Mouse (Mus musculus): ENCODE data around the gene Kank1. TPM values are rescaled to one million over a fixed set of nuclear protein-coding genes. Genes with fewer than 3 reads are reported as not detected.

The Kank1 gene
- polyA plus RNA-seq, 1 experiment from 2014 or later, result 37.7 TPM

DNA sequence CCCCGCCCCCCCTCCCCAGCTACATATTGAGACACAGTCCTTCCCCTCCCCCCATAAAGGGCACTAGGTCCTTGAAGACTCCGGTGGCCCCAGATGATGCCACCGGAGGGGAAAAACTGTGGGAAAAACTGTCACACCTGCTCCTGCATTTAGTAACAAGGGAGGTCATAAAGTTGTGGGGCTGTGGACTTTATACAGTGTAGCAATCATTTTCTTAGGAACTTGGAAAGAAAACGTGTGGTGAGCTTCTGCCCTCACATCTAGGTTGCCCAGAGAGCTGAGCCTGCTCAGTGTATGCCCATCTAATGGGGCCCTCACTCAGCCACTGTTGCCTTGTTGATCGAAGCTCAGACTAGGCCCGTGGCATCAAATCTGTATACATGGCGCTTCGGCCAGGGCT is 9.3 kb downstream of the Kank1 start:
- Histone ChIP-seq H3K27me3 (ENCODE audit: control insufficient read depth, insufficient read depth, low read length) (no peaks in the 10 kb centered on the region), H3K27ac (ENCODE audit: low read length) (no peak overlapping the region), H3K9me3 (replicated peaks; ENCODE audit: control insufficient read depth, low read length) (no peaks in the 10 kb centered on the region), H3K9ac (ENCODE audit: low read length) (no peak overlapping the region), H3K36me3 (ENCODE audit: control insufficient read depth, insufficient read depth, low read length) (no peaks in the 10 kb centered on the region), H3K4me3 (replicated peaks; ENCODE audit: low read length) (no peak overlapping the region), H3K4me2 (ENCODE audit: low read depth, low read length) (no peak overlapping the region), H3K4me1 (ENCODE audit: control insufficient read depth, insufficient read depth, low read length) (no peaks in the 10 kb centered on the region; the same call in 1 of the 2 replicates)
- no peak for ATAC-seq (ENCODE audit: insufficient read depth, low FRiP score)
- WGBS, result 85% methylated on average over 8 of the region's 8 CpGs

- Histone ChIP-seq H3K4me2 (ENCODE audit: low read depth, low read length) (no peak overlapping the region), H3K9me3 (replicated peaks; ENCODE audit: control insufficient read depth, low read length) (no peaks in the 10 kb centered on the region), H3K27me3 (ENCODE audit: control insufficient read depth, insufficient read depth, low read length) (no peaks in the 10 kb centered on the region), H3K9ac (ENCODE audit: low read length) (no peak overlapping the region), H3K27ac (ENCODE audit: low read length) (no peak overlapping the region), H3K4me1 (ENCODE audit: control insufficient read depth, insufficient read depth, low read length) (no peaks in the 10 kb centered on the region; the same call in 1 of the 2 replicates), H3K36me3 (ENCODE audit: control insufficient read depth, insufficient read depth, low read length) (no peaks in the 10 kb centered on the region), H3K4me3 (replicated peaks; ENCODE audit: low read length) (no peak overlapping the region)
- ATAC-seq (ENCODE audit: insufficient read depth, low FRiP score), result no peak
- WGBS, result 62% methylated on average over 14 of the region's 14 CpGs
Observed at GRCm38 (mm10) chr19:25247858-25248552, 11.2 kb downstream of the Kank1 start.

- Histone ChIP-seq H3K4me1 (ENCODE audit: control insufficient read depth, insufficient read depth, low read length) (no peaks in the 10 kb centered on the region; the same call in 1 of the 2 replicates), H3K27ac (ENCODE audit: low read length) (no peak overlapping the region), H3K9me3 (replicated peaks; ENCODE audit: control insufficient read depth, low read length) (no peaks in the 10 kb centered on the region), H3K9ac (ENCODE audit: low read length) (no peak overlapping the region), H3K4me2 (ENCODE audit: low read depth, low read length) (no peak overlapping the region), H3K36me3 (ENCODE audit: control insufficient read depth, insufficient read depth, low read length) (no peaks in the 10 kb centered on the region), H3K4me3 (replicated peaks; ENCODE audit: low read length) (no peak overlapping the region), H3K27me3 (ENCODE audit: control insufficient read depth, insufficient read depth, low read length) (no peaks in the 10 kb centered on the region)
- ATAC-seq (ENCODE audit: insufficient read depth, low FRiP score), result no peak
- 50% methylated on average over 13 of the region's 13 CpGs for WGBS
Observed at GRCm38 (mm10) chr19:25249230-25249629, 12.5 kb downstream of the Kank1 start.

DNA sequence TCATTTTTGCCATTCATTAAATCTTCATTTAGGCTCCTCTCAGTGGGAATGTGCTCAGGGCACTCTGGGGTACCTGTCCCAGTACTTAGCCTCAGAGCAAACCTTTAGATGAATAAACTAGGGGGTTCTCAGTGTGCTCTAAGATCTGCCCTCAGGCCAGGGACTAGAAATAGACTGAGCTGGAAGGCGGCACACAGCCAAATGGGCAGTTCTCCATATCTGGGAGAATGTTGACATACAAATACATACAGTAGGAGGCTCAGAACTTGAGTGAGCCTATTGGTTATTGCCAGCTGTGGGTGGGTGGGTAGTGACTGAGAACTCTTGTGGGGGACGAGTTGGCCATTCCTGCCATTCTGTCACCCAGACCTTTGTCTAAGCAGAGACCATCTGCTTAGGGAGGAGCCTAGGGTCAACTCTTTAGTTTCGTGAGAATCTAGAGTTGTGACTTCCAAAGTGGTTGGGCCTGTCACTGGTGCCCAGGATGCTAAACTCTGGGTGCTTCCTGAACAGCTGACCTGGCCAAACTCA is 14.9 kb downstream of the Kank1 start:
- no peak for ATAC-seq (ENCODE audit: insufficient read depth, low FRiP score)
- H3K4me1 ChIP-seq (ENCODE audit: control insufficient read depth, insufficient read depth, low read length), result no peaks in the 10 kb centered on the region; the same call in 1 of the 2 replicates
- no peak overlapping the region for H3K9ac ChIP-seq (ENCODE audit: low read length)
- no peak overlapping the region for H3K4me2 ChIP-seq (ENCODE audit: low read depth, low read length)
- no peaks in the 10 kb centered on the region for H3K36me3 ChIP-seq (ENCODE audit: control insufficient read depth, insufficient read depth, low read length)
- no peaks in the 10 kb centered on the region for H3K9me3 ChIP-seq (replicated peaks; ENCODE audit: control insufficient read depth, low read length)
- H3K27ac ChIP-seq (ENCODE audit: low read length), result no peak overlapping the region
- WGBS, result 77% methylated on average over 3 of the region's 3 CpGs
- no peaks in the 10 kb centered on the region for H3K27me3 ChIP-seq (ENCODE audit: control insufficient read depth, insufficient read depth, low read length)
- H3K4me3 ChIP-seq (replicated peaks; ENCODE audit: low read length), result no peak overlapping the region

DNA sequence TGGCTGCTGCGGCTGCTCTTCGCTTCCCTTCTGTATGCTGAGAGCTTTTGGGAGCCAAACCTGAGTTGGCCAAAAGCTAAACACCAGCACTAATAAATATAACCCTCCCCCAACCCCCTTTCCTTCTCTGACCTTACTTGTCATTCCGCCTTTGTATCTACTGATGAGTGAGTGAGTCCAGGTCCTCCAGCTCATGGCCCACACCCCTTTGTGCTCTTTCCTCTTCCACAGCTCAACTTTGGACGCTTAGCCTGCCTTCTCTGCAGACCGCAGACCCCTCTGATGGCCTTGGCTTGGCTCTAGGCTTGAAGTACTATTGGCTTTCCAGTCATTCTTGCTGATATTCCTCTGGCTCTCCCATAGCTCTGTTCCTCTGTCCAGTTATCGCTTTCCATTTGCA is 16.4 kb downstream of the Kank1 start:
- Histone ChIP-seq H3K4me1 (ENCODE audit: control insufficient read depth, insufficient read depth, low read length) (no peaks in the 10 kb centered on the region; the same call in 1 of the 2 replicates), H3K27me3 (ENCODE audit: control insufficient read depth, insufficient read depth, low read length) (no peaks in the 10 kb centered on the region), H3K4me3 (replicated peaks; ENCODE audit: low read length) (no peak overlapping the region), H3K27ac (ENCODE audit: low read length) (no peak overlapping the region), H3K36me3 (ENCODE audit: control insufficient read depth, insufficient read depth, low read length) (no peaks in the 10 kb centered on the region), H3K9ac (ENCODE audit: low read length) (no peak overlapping the region), H3K9me3 (replicated peaks; ENCODE audit: control insufficient read depth, low read length) (no peaks in the 10 kb centered on the region), H3K4me2 (ENCODE audit: low read depth, low read length) (no peak overlapping the region)
- WGBS, result 88% methylated on average over 6 of the region's 6 CpGs
- no peak for ATAC-seq (ENCODE audit: insufficient read depth, low FRiP score)

DNA sequence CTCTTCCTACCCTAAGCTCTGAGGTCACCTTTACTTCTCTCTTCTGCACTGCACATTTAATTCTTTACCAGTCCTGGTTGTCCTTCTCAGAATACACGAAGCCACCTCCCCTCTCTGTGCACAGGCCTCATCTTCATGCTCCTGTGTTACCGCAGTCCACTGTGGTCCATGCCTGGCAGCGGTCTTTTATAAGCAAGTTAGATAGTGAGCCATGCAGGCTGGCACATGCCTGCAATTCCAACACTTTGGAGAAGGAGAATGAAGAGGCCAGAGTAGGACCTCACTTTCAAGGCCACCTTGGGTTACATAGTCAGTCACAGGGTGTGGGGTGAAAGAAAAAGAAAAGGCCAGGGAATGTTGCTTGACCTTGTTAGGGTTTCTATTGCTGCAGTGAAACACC is 16.9 kb downstream of the Kank1 start:
- Histone ChIP-seq H3K27me3 (ENCODE audit: control insufficient read depth, insufficient read depth, low read length) (no peaks in the 10 kb centered on the region), H3K27ac (ENCODE audit: low read length) (no peak overlapping the region), H3K9me3 (replicated peaks; ENCODE audit: control insufficient read depth, low read length) (no peaks in the 10 kb centered on the region), H3K4me1 (ENCODE audit: control insufficient read depth, insufficient read depth, low read length) (no peaks in the 10 kb centered on the region; the same call in 1 of the 2 replicates), H3K9ac (ENCODE audit: low read length) (no peak overlapping the region), H3K4me2 (ENCODE audit: low read depth, low read length) (no peak overlapping the region), H3K36me3 (ENCODE audit: control insufficient read depth, insufficient read depth, low read length) (no peaks in the 10 kb centered on the region), H3K4me3 (replicated peaks; ENCODE audit: low read length) (no peak overlapping the region)
- WGBS, result 85% methylated on average over 3 of the region's 3 CpGs
- ATAC-seq (ENCODE audit: insufficient read depth, low FRiP score), result no peak

DNA sequence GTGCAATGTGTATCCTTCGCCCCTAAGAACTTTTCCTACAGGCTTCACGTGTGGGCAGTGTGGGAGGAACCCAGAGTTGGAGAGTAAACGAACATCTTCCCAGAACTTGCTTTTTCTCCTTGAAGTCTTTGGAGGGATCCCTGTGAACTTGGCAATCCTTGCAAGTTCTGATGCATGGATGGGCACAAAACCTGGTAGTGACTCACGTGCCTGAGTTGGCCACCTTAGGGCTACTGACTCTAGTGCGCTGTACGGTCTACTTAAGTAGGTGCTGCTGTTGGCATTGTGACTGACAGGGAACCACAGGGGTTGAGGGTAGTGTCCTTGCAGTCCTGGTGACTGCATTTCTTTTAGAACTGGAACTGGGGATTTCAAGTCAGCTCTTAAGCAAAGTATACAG is 21.5 kb downstream of the Kank1 start:
- H3K4me1 ChIP-seq (ENCODE audit: control insufficient read depth, insufficient read depth, low read length), result no peaks in the 10 kb centered on the region
- no peaks in the 10 kb centered on the region for H3K9me3 ChIP-seq (replicated peaks; ENCODE audit: control insufficient read depth, low read length)
- no peak overlapping the region for H3K4me3 ChIP-seq (replicated peaks; ENCODE audit: low read length)
- H3K4me2 ChIP-seq (ENCODE audit: low read depth, low read length), result no peak overlapping the region
- H3K27me3 ChIP-seq (ENCODE audit: control insufficient read depth, insufficient read depth, low read length), result no peaks in the 10 kb centered on the region
- WGBS, result 79% methylated on average over 6 of the region's 6 CpGs
- ATAC-seq (ENCODE audit: insufficient read depth, low FRiP score), result no peak
- no peak overlapping the region for H3K9ac ChIP-seq (ENCODE audit: low read length)
- no peaks in the 10 kb centered on the region for H3K36me3 ChIP-seq (ENCODE audit: control insufficient read depth, insufficient read depth, low read length)
- no peak overlapping the region for H3K27ac ChIP-seq (ENCODE audit: low read length)

- Histone ChIP-seq H3K9me3 (replicated peaks; ENCODE audit: control insufficient read depth, low read length) (0 out of 2 replicates have a peak, but pooled peaks cover 5% of the 10 kb centered on the region), H3K27me3 (ENCODE audit: control insufficient read depth, insufficient read depth, low read length) (no peaks in the 10 kb centered on the region), H3K9ac (ENCODE audit: low read length) (no peak overlapping the region), H3K4me1 (ENCODE audit: control insufficient read depth, insufficient read depth, low read length) (peaks cover 9% of the 10 kb centered on the region; the same call in 1 of the 2 replicates), H3K4me3 (replicated peaks; ENCODE audit: low read length) (no peak overlapping the region), H3K4me2 (ENCODE audit: low read depth, low read length) (no peak overlapping the region), H3K36me3 (ENCODE audit: control insufficient read depth, insufficient read depth, low read length) (no peaks in the 10 kb centered on the region), H3K27ac (ENCODE audit: low read length) (peak overlapping the region; percentile 20; the same call in 1 of the 2 replicates)
- no peak for ATAC-seq (ENCODE audit: insufficient read depth, low FRiP score)
- WGBS, result 50% methylated on average over 9 of the region's 9 CpGs
Observed at GRCm38 (mm10) chr19:25266181-25266580, 29.4 kb downstream of the Kank1 start.

DNA sequence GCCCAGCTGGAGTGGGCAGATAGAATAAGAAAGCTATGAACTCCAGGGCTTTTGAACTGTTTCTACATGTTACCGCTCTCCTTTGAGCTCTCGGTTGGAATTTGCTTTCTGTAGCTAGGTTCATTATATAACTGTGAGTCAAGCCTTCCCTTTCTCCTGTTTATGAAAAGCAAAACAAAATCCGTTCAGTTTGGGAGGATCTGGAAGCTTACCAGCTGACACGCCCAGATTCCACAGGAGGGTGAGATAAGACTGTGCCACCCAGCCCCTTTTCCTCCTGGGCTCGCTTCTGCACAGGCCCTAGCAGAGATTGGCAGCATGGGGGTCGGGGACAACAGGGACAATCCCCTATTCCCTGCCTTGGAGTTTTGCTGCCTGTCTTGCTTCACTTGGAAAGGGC is 30.5 kb downstream of the Kank1 start:
- H3K9ac ChIP-seq (ENCODE audit: low read length), result no peak overlapping the region; the same call in 1 of the 2 replicates
- no peak for ATAC-seq (ENCODE audit: insufficient read depth, low FRiP score)
- no peak overlapping the region for H3K4me2 ChIP-seq (ENCODE audit: low read depth, low read length)
- H3K4me3 ChIP-seq (replicated peaks; ENCODE audit: low read length), result no peak overlapping the region
- peak overlapping the region; percentile 46 for H3K27ac ChIP-seq (ENCODE audit: low read length)
- no peaks in the 10 kb centered on the region for H3K36me3 ChIP-seq (ENCODE audit: control insufficient read depth, insufficient read depth, low read length)
- WGBS, result 33% methylated on average over 6 of the region's 6 CpGs
- 0 out of 2 replicates have a peak, but pooled peaks cover 5% of the 10 kb centered on the region for H3K9me3 ChIP-seq (replicated peaks; ENCODE audit: control insufficient read depth, low read length)
- H3K4me1 ChIP-seq (ENCODE audit: control insufficient read depth, insufficient read depth, low read length), result peaks cover 12% of the 10 kb centered on the region; the same call in 1 of the 2 replicates
- H3K27me3 ChIP-seq (ENCODE audit: control insufficient read depth, insufficient read depth, low read length), result no peaks in the 10 kb centered on the region
